Mouse (Mus musculus) midbrain, embryonic 15.5 days (tissue): ENCODE measurements at regions not wholly inside any gene's neighbourhood (a gene's known extent, or its start where the extent isn't known, plus 50 kb on each side); places are given as distances from the start of the nearest gene placed in this dataset.

ENCODE experiments used
- ATAC-seq: fragments of 200-750 bp; cut with Nextera tagmentation; replicated peaks from 2 replicates; pipeline ENCODE4 v1.8.0; 2017; ENCODE audit warnings: moderate TSS enrichment
- H3K27ac ChIP-seq: fragments of 300-500 bp; sonication (generic); 2 replicates; pipeline ENCODE4 v1.5.1; 2015; ENCODE audit warnings: mild to moderate bottlenecking, inconsistent platforms
- H3K27me3 ChIP-seq: fragments of 300-500 bp; sonication (generic); replicated peaks from 2 replicates; pipeline ENCODE4 v1.6.1; 2015; ENCODE audit warnings: inconsistent platforms
- H3K36me3 ChIP-seq: fragments of 300-500 bp; sonication (generic); replicated peaks from 2 replicates; pipeline ENCODE4 v1.6.1; 2015; ENCODE audit warnings: inconsistent platforms
- H3K4me1 ChIP-seq: fragments of 300-500 bp; sonication (generic); 2 replicates; pipeline ENCODE4 v1.6.1; 2015; ENCODE audit warnings: inconsistent platforms
- H3K4me2 ChIP-seq: fragments of 300-500 bp; sonication (generic); 2 replicates; pipeline ENCODE4 v1.6.1; 2015; ENCODE audit warnings: inconsistent platforms, mild to moderate bottlenecking, moderate library complexity
- H3K4me3 ChIP-seq: fragments of 300-500 bp; sonication (generic); 2 replicates; pipeline ENCODE4 v1.5.1; 2015; ENCODE audit warnings: mild to moderate bottlenecking, inconsistent platforms
- H3K9ac ChIP-seq: fragments of 300-500 bp; sonication (generic); 2 replicates; pipeline ENCODE4 v1.6.1; 2015; ENCODE audit warnings: mild to moderate bottlenecking, inconsistent platforms
- H3K9me3 ChIP-seq: fragments of 300-500 bp; sonication (generic); 2 replicates; pipeline ENCODE4 v1.6.1; 2016; ENCODE audit warnings: inconsistent platforms
- WGBS: fragments of 180-500 bp; shearing (Covaris S2); methylation state at CpG from one replicate; pipeline ENCODE4 v1.1.7; 2015; ENCODE audit warnings: mixed read lengths; 5-methylcytosine and 5-hydroxymethylcytosine counted together

DNA sequence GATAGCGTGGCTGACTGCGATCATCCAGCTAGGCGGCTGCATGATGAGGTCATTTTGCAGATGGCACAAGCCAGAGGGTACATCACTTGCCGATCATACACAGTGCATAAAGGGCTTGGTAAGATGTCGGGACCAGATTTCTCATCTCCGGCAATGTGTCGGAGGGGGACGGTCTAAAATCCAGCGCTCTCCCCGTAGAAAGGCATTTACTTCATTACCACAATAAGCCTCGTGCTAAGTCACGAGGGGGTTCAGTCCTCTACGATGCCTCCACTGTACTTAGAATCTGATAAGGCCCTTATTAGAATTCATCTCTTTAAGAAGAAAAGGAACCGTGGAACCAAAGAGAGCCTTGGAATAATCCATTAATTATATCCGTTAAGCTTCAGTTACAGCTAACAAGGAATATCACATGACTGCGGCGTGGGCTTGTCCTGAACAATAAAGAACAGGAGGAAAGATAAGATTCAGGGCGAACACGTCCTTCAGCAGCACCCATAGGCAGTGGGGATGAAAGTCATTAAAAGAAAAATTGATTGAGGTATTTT, 52.3 kb upstream of the Atrnl1 start:
- ATAC-seq, result peak; percentile 75
- Histone ChIP-seq H3K27ac (peak overlapping the region; percentile 45), H3K9me3 (no peaks in the 10 kb centered on the region), H3K4me2 (0 out of 2 replicates have a peak overlapping the region, but pooled peaks have one; percentile 1), H3K4me3 (no peak overlapping the region), H3K4me1 (peaks cover 12% of the 10 kb centered on the region), H3K36me3 (no peaks in the 10 kb centered on the region), H3K27me3 (no peaks in the 10 kb centered on the region), H3K9ac (no peak overlapping the region)
- WGBS, result 27% methylated on average over 19 of the region's 19 CpGs

DNA sequence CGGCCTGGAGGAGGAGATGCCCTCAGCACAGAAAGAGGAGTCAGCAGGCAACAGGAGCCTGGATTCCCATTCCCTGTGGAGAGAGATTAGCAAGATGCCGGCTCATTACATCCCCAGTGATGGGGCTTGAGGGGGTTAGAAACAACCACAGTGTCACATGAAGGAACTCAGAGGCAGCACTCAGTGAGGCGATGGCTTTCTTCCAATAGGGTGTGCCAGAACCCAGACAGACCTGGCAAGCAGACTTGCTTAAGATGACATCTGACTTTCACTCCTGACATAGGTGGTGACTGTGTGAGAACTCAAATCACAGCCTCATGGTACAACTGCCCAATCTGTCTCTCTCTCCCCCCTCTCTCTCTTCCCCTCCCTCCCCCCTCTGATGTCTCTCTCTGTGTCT, 50.1 kb upstream of the Atrnl1 start:
- no peak for ATAC-seq
- WGBS, result 47% methylated on average over 3 of the region's 3 CpGs
- H3K27me3 ChIP-seq, result no peaks in the 10 kb centered on the region
- H3K4me3 ChIP-seq, result no peak overlapping the region
- H3K27ac ChIP-seq, result no peak overlapping the region
- no peak overlapping the region for H3K9ac ChIP-seq
- H3K4me2 ChIP-seq, result no peak overlapping the region
- H3K4me1 ChIP-seq, result peaks cover 12% of the 10 kb centered on the region
- no peaks in the 10 kb centered on the region for H3K36me3 ChIP-seq
- H3K9me3 ChIP-seq, result no peaks in the 10 kb centered on the region
